In the genomic region with DNA sequence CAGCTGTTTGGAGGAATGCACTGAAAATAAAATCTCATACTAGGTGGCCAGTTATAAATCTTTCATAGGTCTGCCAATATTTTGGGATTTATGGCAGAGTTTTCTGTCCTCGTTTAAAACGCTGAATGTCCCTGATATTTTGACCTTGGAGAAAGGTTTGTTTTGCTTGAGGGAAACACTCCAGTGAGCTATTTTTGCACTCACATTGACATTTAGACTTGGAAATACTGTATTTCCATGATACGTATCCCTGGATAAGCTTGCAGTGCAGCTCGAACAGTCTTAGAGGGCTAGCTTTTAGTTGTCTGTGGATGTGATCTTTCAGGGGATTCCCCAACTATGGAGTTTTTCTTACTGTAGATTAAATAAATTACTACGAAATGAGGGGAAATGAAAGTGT, we compare ENCODE assay signal across 28 mouse cellular contexts.
"Had no signal": no experiment of that assay in that cellular context is flagged by ENCODE, and none has a peak within 500 bp of the region (broad histone marks: within the 10 kb centered on the region; RNA-seq: fewer than 3 reads in every experiment).

No protein-coding gene starts in this region.

- H3K27me3 ChIP-seq: embryonic facial prominence, embryonic 12.5 days; embryonic facial prominence, embryonic 13.5 days; embryonic facial prominence, embryonic 15.5 days; forebrain, embryonic 12.5 days; forebrain, embryonic 13.5 days; forebrain, embryonic 15.5 days had no signal

- H3K9ac ChIP-seq: embryonic facial prominence, embryonic 12.5 days; embryonic facial prominence, embryonic 13.5 days; embryonic facial prominence, embryonic 15.5 days; forebrain, embryonic 12.5 days; forebrain, embryonic 13.5 days; forebrain, embryonic 15.5 days; forebrain, postnatal 0 days had no signal

- DNase-seq: cerebellum, adult 2 months; cerebellum, adult 8-10 months; cerebellum, adult 9-10 months; cerebellum, adult 9-11 months; cerebellum, postnatal 10 days; cerebellum, postnatal 14 days; cerebellum, postnatal 25 days; cerebellum, postnatal 36 days; embryo, embryonic 11 days; forebrain, postnatal 0 days; gastrocnemius, postnatal 10 days; gastrocnemius, postnatal 14 days; gastrocnemius, postnatal 25 days; gastrocnemius, postnatal 36 days; heart, adult 11 months; heart, adult 18-20 months; heart, adult 2 months had no signal

- H3K4me1 ChIP-seq: embryonic facial prominence, embryonic 13.5 days; embryonic facial prominence, embryonic 15.5 days; forebrain, embryonic 10.5 days; forebrain, embryonic 12.5 days; forebrain, embryonic 13.5 days; forebrain, embryonic 15.5 days had no signal

- H3K27ac ChIP-seq: embryonic facial prominence, embryonic 10.5 days; embryonic facial prominence, embryonic 12.5 days; embryonic facial prominence, embryonic 13.5 days; embryonic facial prominence, embryonic 15.5 days; forebrain, embryonic 10.5 days; forebrain, embryonic 12.5 days; forebrain, embryonic 13.5 days; forebrain, embryonic 15.5 days; heart, adult 2 months had no signal

- H3K9me3 ChIP-seq: embryonic facial prominence, embryonic 10.5 days; embryonic facial prominence, embryonic 12.5 days; embryonic facial prominence, embryonic 13.5 days; embryonic facial prominence, embryonic 15.5 days; forebrain, embryonic 10.5 days; forebrain, embryonic 12.5 days; forebrain, embryonic 13.5 days; forebrain, embryonic 15.5 days had no signal

- ATAC-seq: forebrain, embryonic 13.5 days; forebrain, embryonic 14.5 days; forebrain, embryonic 15.5 days; forebrain, embryonic 16.5 days; forebrain, postnatal 0 days had no signal

- H3K4me2 ChIP-seq: embryonic facial prominence, embryonic 12.5 days; embryonic facial prominence, embryonic 13.5 days; embryonic facial prominence, embryonic 15.5 days; forebrain, embryonic 12.5 days; forebrain, embryonic 13.5 days; forebrain, embryonic 15.5 days had no signal

- H3K36me3 ChIP-seq: embryonic facial prominence, embryonic 10.5 days; embryonic facial prominence, embryonic 12.5 days; embryonic facial prominence, embryonic 13.5 days; embryonic facial prominence, embryonic 15.5 days; forebrain, embryonic 10.5 days; forebrain, embryonic 12.5 days; forebrain, embryonic 15.5 days had no signal

- H3K4me3 ChIP-seq: embryonic facial prominence, embryonic 10.5 days; embryonic facial prominence, embryonic 12.5 days; embryonic facial prominence, embryonic 13.5 days; embryonic facial prominence, embryonic 15.5 days; erythroblast, embryonic 14.5 days; forebrain, embryonic 10.5 days; forebrain, embryonic 12.5 days; forebrain, embryonic 13.5 days; forebrain, embryonic 15.5 days; heart, adult 2 months had no signal
